Mouse (Mus musculus) stomach, postnatal 0 days (tissue): Measurements from ENCODE around the gene Naa80.

Source experiments
- CTCF ChIP-seq: IDR thresholded peaks from 2 replicates; pipeline ENCODE4 v1.5.1; 2016; ENCODE audit warnings: antibody characterized with exemption, low read depth, mild to moderate bottlenecking, moderate library complexity
- EP300 ChIP-seq: optimal IDR thresholded peaks from 2 replicates; pipeline ENCODE3; 2016; ENCODE audit warnings: antibody characterized with exemption

DNA sequence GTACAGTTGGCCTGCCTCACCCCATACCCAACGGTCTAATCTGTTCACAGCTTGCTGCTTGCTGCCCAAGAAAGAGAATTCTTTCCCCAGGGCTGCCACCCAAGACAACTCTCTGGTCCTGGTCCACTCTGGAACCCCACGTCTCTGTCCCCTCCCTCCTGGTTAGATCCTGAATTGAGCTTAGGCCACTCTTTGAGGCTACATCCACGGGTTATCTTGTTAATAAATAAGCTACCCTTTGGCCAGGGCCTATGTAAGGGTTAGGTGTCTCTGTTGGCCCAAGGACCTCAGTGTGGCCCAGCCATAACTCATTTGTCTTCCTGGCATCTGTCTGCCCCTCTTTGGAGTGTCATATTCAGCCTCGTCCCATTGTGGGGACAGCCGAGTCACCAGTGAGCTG is 19.7 kb downstream of the Naa80 start:
- TF ChIP-seq CTCF (no peak), EP300 (no peak)
